Mouse (Mus musculus): Measurements from ENCODE around the gene Slc25a23. TPM values are rescaled to one million over a fixed set of nuclear protein-coding genes. Genes with fewer than 3 reads are reported as not detected.
A peak's percentile ranks its signal among the peaks of the same experiment; 100 is the strongest.

The Slc25a23 gene
- polyA plus RNA-seq, 1 experiment from 2014 or later = 12.7 TPM

GRCm38 (mm10) chr17:57095855-57096622 lies 36.4 kb upstream of the Slc25a23 start:
- Histone ChIP-seq H3K27ac (ENCODE audit: low read depth) (no peak overlapping the region), H3K9me3 (ENCODE audit: low read length) (no peaks in the 10 kb centered on the region), H3K27me3 (ENCODE audit: insufficient read depth, low read length) (no peaks in the 10 kb centered on the region), H3K4me3 (ENCODE audit: low read depth, low read length) (no peak overlapping the region), H3K9ac (replicated peaks) (no peak overlapping the region), H3K4me1 (ENCODE audit: insufficient read depth) (peaks cover 5% of the 10 kb centered on the region; the same call in 1 of the 2 replicates), H3K36me3 (replicated peaks; ENCODE audit: insufficient read depth, low read length) (no peaks in the 10 kb centered on the region), H3K4me2 (ENCODE audit: low read depth, low read length) (peak overlapping the region; percentile 34)
- ATAC-seq (peak; percentile 58), DNase-seq (peak; percentile 54)
- TF ChIP-seq CTCF (IDR thresholded peaks at IDR 0.05; ENCODE audit: low read depth) (no peak), EP300 (IDR thresholded peaks at IDR 0.05; ENCODE audit: low read depth) (no peak)
- 6% methylated on average over 18 of the region's 19 CpGs for WGBS (ENCODE audit: insufficient replicate concordance)

DNA sequence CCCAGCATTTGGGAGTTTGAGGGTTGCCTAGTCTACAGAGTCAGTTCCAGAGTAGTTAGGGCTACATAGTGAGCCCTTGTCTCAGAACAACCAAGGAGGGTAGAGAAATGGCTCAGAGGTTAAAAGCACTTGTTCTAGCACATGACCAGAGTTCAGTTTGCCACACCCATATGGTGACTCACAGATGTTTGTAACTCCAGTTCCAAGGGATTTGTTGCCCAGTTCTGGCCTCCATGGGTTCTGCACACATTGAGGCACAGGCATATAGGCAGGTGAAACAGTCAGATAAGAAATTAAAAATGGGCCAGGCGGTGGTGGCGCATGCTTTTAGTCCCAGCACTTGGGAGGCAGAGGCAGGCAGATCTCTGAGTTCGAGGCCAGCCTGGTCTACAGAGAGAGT lies 34.6 kb upstream of the Slc25a23 start:
- Histone ChIP-seq H3K27me3 (ENCODE audit: insufficient read depth, low read length) (no peaks in the 10 kb centered on the region), H3K9me3 (ENCODE audit: low read length) (no peaks in the 10 kb centered on the region), H3K4me2 (ENCODE audit: low read depth, low read length) (no peak overlapping the region), H3K36me3 (replicated peaks; ENCODE audit: insufficient read depth, low read length) (no peaks in the 10 kb centered on the region), H3K4me3 (ENCODE audit: low read depth, low read length) (no peak overlapping the region), H3K9ac (replicated peaks) (no peak overlapping the region), H3K27ac (ENCODE audit: low read depth) (no peak overlapping the region), H3K4me1 (ENCODE audit: insufficient read depth) (no peaks in the 10 kb centered on the region)
- DNase-seq (no peak), ATAC-seq (no peak)
- 78% methylated on average over 3 of the region's 3 CpGs for WGBS (ENCODE audit: insufficient replicate concordance)
- no peak for TF ChIP-seq CTCF (IDR thresholded peaks at IDR 0.05; ENCODE audit: low read depth)
- TF ChIP-seq EP300 (IDR thresholded peaks at IDR 0.05; ENCODE audit: low read depth) = no peak

GRCm38 (mm10) chr17:57087049-57087832 lies 27.6 kb upstream of the Slc25a23 start, which contains the start of gene Tubb4a:
Gene Tubb4a, minus strand, starts transcription at chr17:57087782.
- no peak within 1 kb of the TSS for H3K4me3 ChIP-seq (ENCODE audit: low read depth, low read length)
- H3K36me3 ChIP-seq (replicated peaks; ENCODE audit: insufficient read depth, low read length) = no peaks in the 10 kb centered on the region
- WGBS (ENCODE audit: insufficient replicate concordance) = 6% methylated on average over 31 of the region's 31 CpGs
- no peak within 1 kb of the TSS for H3K27ac ChIP-seq (ENCODE audit: low read depth)
- ATAC-seq (no peak), DNase-seq (no peak)
- no peaks in the 10 kb centered on the region for H3K9me3 ChIP-seq (ENCODE audit: low read length)
- H3K4me1 ChIP-seq (ENCODE audit: insufficient read depth) = peaks cover 5% of the 10 kb centered on the region
- H3K4me2 ChIP-seq (ENCODE audit: low read depth, low read length) = peak within 1 kb of the TSS; percentile 38; the same call in 1 of the 2 replicates
- no peak within 1 kb of the TSS for H3K9ac ChIP-seq (replicated peaks)
- peaks cover 21% of the 10 kb centered on the region for H3K27me3 ChIP-seq (ENCODE audit: insufficient read depth, low read length)
- no peak for TF ChIP-seq EP300 (IDR thresholded peaks at IDR 0.05; ENCODE audit: low read depth)
- no peak for TF ChIP-seq CTCF (IDR thresholded peaks at IDR 0.05; ENCODE audit: low read depth)

- Histone ChIP-seq H3K27ac (ENCODE audit: low read depth) (no peak overlapping the region), H3K9ac (replicated peaks) (no peak overlapping the region), H3K4me1 (ENCODE audit: insufficient read depth) (peaks cover 5% of the 10 kb centered on the region), H3K9me3 (ENCODE audit: low read length) (no peaks in the 10 kb centered on the region), H3K4me2 (ENCODE audit: low read depth, low read length) (no peak overlapping the region), H3K36me3 (replicated peaks; ENCODE audit: insufficient read depth, low read length) (no peaks in the 10 kb centered on the region), H3K27me3 (ENCODE audit: insufficient read depth, low read length) (peaks cover 21% of the 10 kb centered on the region), H3K4me3 (ENCODE audit: low read depth, low read length) (no peak overlapping the region)
- TF ChIP-seq EP300 (IDR thresholded peaks at IDR 0.05; ENCODE audit: low read depth) = no peak
- no peak for TF ChIP-seq CTCF (IDR thresholded peaks at IDR 0.05; ENCODE audit: low read depth)
- no peak for DNase-seq
- peak; percentile 50 for ATAC-seq
- WGBS (ENCODE audit: insufficient replicate concordance) = 76% methylated on average over 11 of the region's 11 CpGs
Observed at GRCm38 (mm10) chr17:57085970-57086757, 26.5 kb upstream of the Slc25a23 start.

- H3K9me3 ChIP-seq (ENCODE audit: low read length) = no peaks in the 10 kb centered on the region
- no peak overlapping the region for H3K4me2 ChIP-seq (ENCODE audit: low read depth, low read length)
- no peak overlapping the region for H3K27ac ChIP-seq (ENCODE audit: low read depth)
- H3K27me3 ChIP-seq (ENCODE audit: insufficient read depth, low read length) = peaks cover 13% of the 10 kb centered on the region
- no peak overlapping the region for H3K4me3 ChIP-seq (ENCODE audit: low read depth, low read length)
- no peak for ATAC-seq
- DNase-seq = no peak
- no peak overlapping the region for H3K9ac ChIP-seq (replicated peaks)
- H3K4me1 ChIP-seq (ENCODE audit: insufficient read depth) = peaks cover 5% of the 10 kb centered on the region
- no peaks in the 10 kb centered on the region for H3K36me3 ChIP-seq (replicated peaks; ENCODE audit: insufficient read depth, low read length)
- WGBS (ENCODE audit: insufficient replicate concordance) = 67% methylated on average over 5 of the region's 5 CpGs
- TF ChIP-seq EP300 (IDR thresholded peaks at IDR 0.05; ENCODE audit: low read depth) (no peak), CTCF (IDR thresholded peaks at IDR 0.05; ENCODE audit: low read depth) (no peak)
Observed at GRCm38 (mm10) chr17:57082481-57082880, 22.8 kb upstream of the Slc25a23 start.
